Mouse (Mus musculus) hindbrain, embryonic 14.5 days (tissue): ENCODE measurements around the gene Rbms3. TPM values are rescaled to one million over a fixed set of nuclear protein-coding genes. Genes with fewer than 3 reads are reported as not detected.

ENCODE experiments used
- ATAC-seq: fragments of 200-750 bp; cut with Nextera tagmentation; 2 replicates; pipeline ENCODE4 v1.8.0; 2017; ENCODE audit warnings: moderate number of reproducible peaks, mild to moderate bottlenecking, moderate TSS enrichment, moderate library complexity; ENCODE audit not compliant: low FRiP score
- DNase-seq: peaks from one replicate; pipeline ENCODE4 v3.0.0-alpha.2; 2015; ENCODE audit warnings: low spot score
- H3K27ac ChIP-seq: fragments of 300-500 bp; sonication (generic); 2 replicates; pipeline ENCODE4 v1.5.1; 2014; ENCODE audit warnings: mild to moderate bottlenecking, moderate library complexity
- H3K27me3 ChIP-seq: fragments of 300-500 bp; sonication (generic); 2 replicates; pipeline ENCODE4 v1.6.1; 2014; ENCODE audit warnings: mild to moderate bottlenecking, low read length, mixed read lengths; ENCODE audit not compliant: control insufficient read depth, insufficient read depth
- H3K36me3 ChIP-seq: fragments of 300-500 bp; sonication (generic); replicated peaks from 2 replicates; pipeline ENCODE4 v1.6.1; 2014; ENCODE audit not compliant: control insufficient read depth, insufficient read depth
- H3K4me1 ChIP-seq: fragments of 300-500 bp; sonication (generic); replicated peaks from 2 replicates; pipeline ENCODE4 v1.6.1; 2014; ENCODE audit warnings: antibody characterized with exemption, low read length, mixed read lengths; ENCODE audit not compliant: control insufficient read depth, insufficient read depth
- H3K4me2 ChIP-seq: fragments of 300-500 bp; sonication (generic); replicated peaks from 2 replicates; pipeline ENCODE4 v1.6.1; 2014; ENCODE audit warnings: mild to moderate bottlenecking, moderate library complexity
- H3K4me3 ChIP-seq: fragments of 300-500 bp; sonication (generic); replicated peaks from 2 replicates; pipeline ENCODE4 v1.5.1; 2014; ENCODE audit warnings: mild to moderate bottlenecking, low read length
- H3K9ac ChIP-seq: fragments of 300-500 bp; sonication (generic); 2 replicates; pipeline ENCODE4 v1.6.1; 2014
- H3K9me3 ChIP-seq: fragments of 300-500 bp; sonication (generic); 2 replicates; pipeline ENCODE4 v1.6.1; 2016; ENCODE audit warnings: low read length; ENCODE audit not compliant: control insufficient read depth
- WGBS: fragments of 180-500 bp; shearing (Covaris S2); extraction: QIAGEN DNeasy Blood & Tissue Kit; methylation state at CpG from one replicate; pipeline ENCODE4 v1.1.7; 2014; 5-methylcytosine and 5-hydroxymethylcytosine counted together
- polyA plus RNA-seq: library from polyadenylated mRNA; unstranded; fragments of >200 nt; fragmentation: Nextera tagmentation; extraction: Ambion mirVana; gene quantifications from 2 replicates; pipeline ENCODE4 v1.2.1, GENCODE M21; 2014

Rbms3 gene
- polyA plus RNA-seq, 1 experiment from 2014 or later, result 83.7 TPM

GRCm38 (mm10) chr9:116941116-116941515 is 688.6 kb downstream of the Rbms3 start:
- no peaks in the 10 kb centered on the region for H3K27me3 ChIP-seq
- H3K4me1 ChIP-seq, result peaks cover 2% of the 10 kb centered on the region; the same call in 1 of the 2 replicates
- DNase-seq (no peak), ATAC-seq (no peak)
- no peaks in the 10 kb centered on the region for H3K36me3 ChIP-seq
- no peaks in the 10 kb centered on the region for H3K9me3 ChIP-seq
- no peak overlapping the region for H3K4me3 ChIP-seq
- H3K4me2 ChIP-seq, result no peak overlapping the region
- no peak overlapping the region for H3K9ac ChIP-seq
- H3K27ac ChIP-seq, result peak overlapping the region; percentile 38; the same call in 1 of the 2 replicates
- WGBS, result 84% methylated on average over 4 of the region's 4 CpGs

- no peak for DNase-seq
- WGBS, result 74% methylated on average over 8 of the region's 8 CpGs
Observed at GRCm38 (mm10) chr9:116940693-116941092, 689.0 kb downstream of the Rbms3 start.

GRCm38 (mm10) chr9:116928338-116928737 is 701.4 kb downstream of the Rbms3 start:
- H3K4me2 ChIP-seq, result no peak overlapping the region
- WGBS, result 48% methylated on average over 10 of the region's 10 CpGs
- no peaks in the 10 kb centered on the region for H3K36me3 ChIP-seq
- no peak overlapping the region for H3K9ac ChIP-seq
- no peak overlapping the region for H3K4me3 ChIP-seq
- H3K27ac ChIP-seq, result no peak overlapping the region
- no peaks in the 10 kb centered on the region for H3K9me3 ChIP-seq
- peaks cover 21% of the 10 kb centered on the region; the same call in 1 of the 2 replicates for H3K27me3 ChIP-seq
- ATAC-seq, result no peak
- DNase-seq, result no peak
- H3K4me1 ChIP-seq, result 0 out of 2 replicates have a peak, but pooled peaks cover 3% of the 10 kb centered on the region

More at GRCm38 (mm10) chr9:116940693-116941092, 689.0 kb downstream of the Rbms3 start:
- no peak overlapping the region for H3K9ac ChIP-seq
- H3K4me1 ChIP-seq, result peaks cover 2% of the 10 kb centered on the region; the same call in 1 of the 2 replicates
- no peak overlapping the region for H3K27ac ChIP-seq
- no peak overlapping the region for H3K4me2 ChIP-seq
- H3K9me3 ChIP-seq, result no peaks in the 10 kb centered on the region
- H3K36me3 ChIP-seq, result no peaks in the 10 kb centered on the region
- ATAC-seq, result peak; percentile 46; the same call in 1 of the 2 replicates
- no peak overlapping the region for H3K4me3 ChIP-seq
- no peaks in the 10 kb centered on the region for H3K27me3 ChIP-seq

GRCm38 (mm10) chr9:116923151-116923550 is 706.6 kb downstream of the Rbms3 start:
- no peak for ATAC-seq
- Histone ChIP-seq H3K4me1 (peaks cover 9% of the 10 kb centered on the region; the same call in 1 of the 2 replicates), H3K27me3 (peaks cover 42% of the 10 kb centered on the region; the same call in 1 of the 2 replicates), H3K4me3 (no peak overlapping the region), H3K4me2 (no peak overlapping the region), H3K36me3 (no peaks in the 10 kb centered on the region), H3K9me3 (no peaks in the 10 kb centered on the region), H3K9ac (no peak overlapping the region), H3K27ac (no peak overlapping the region)
- WGBS, result 85% methylated on average over 8 of the region's 8 CpGs
- DNase-seq, result no peak

GRCm38 (mm10) chr9:116922561-116922960 is 707.2 kb downstream of the Rbms3 start:
- Histone ChIP-seq H3K4me2 (no peak overlapping the region), H3K9me3 (no peaks in the 10 kb centered on the region), H3K27me3 (peaks cover 47% of the 10 kb centered on the region; the same call in 1 of the 2 replicates), H3K27ac (no peak overlapping the region), H3K4me1 (peaks cover 9% of the 10 kb centered on the region; the same call in 1 of the 2 replicates), H3K4me3 (no peak overlapping the region), H3K36me3 (no peaks in the 10 kb centered on the region), H3K9ac (no peak overlapping the region)
- no peak for DNase-seq
- no peak for ATAC-seq
- 78% methylated on average over 3 of the region's 3 CpGs for WGBS

- H3K4me1 ChIP-seq, result peaks cover 9% of the 10 kb centered on the region; the same call in 1 of the 2 replicates
- H3K36me3 ChIP-seq, result no peaks in the 10 kb centered on the region
- no peak overlapping the region for H3K9ac ChIP-seq
- H3K4me3 ChIP-seq, result no peak overlapping the region
- DNase-seq, result peak; percentile 54
- H3K27me3 ChIP-seq, result peaks cover 56% of the 10 kb centered on the region
- WGBS, result 19% methylated on average over 12 of the region's 12 CpGs
- H3K9me3 ChIP-seq, result no peaks in the 10 kb centered on the region
- 0 out of 2 replicates have a peak overlapping the region, but pooled peaks have one; percentile 36 for H3K27ac ChIP-seq
- peak; percentile 70 for ATAC-seq
- H3K4me2 ChIP-seq, result no peak overlapping the region
Observed at GRCm38 (mm10) chr9:116919441-116920019, 710.2 kb downstream of the Rbms3 start.

- ATAC-seq, result no peak
- peak overlapping the region; percentile 26; the same call in 1 of the 2 replicates for H3K27ac ChIP-seq
- 25% methylated on average over 3 of the region's 3 CpGs for WGBS
- H3K36me3 ChIP-seq, result no peaks in the 10 kb centered on the region
- H3K9me3 ChIP-seq, result no peaks in the 10 kb centered on the region
- no peak for DNase-seq
- no peak overlapping the region for H3K4me2 ChIP-seq
- no peak overlapping the region for H3K4me3 ChIP-seq
- H3K27me3 ChIP-seq, result peaks cover 25% of the 10 kb centered on the region
- no peak overlapping the region for H3K9ac ChIP-seq
- H3K4me1 ChIP-seq, result no peaks in the 10 kb centered on the region
Observed at GRCm38 (mm10) chr9:116912493-116912847, 717.2 kb downstream of the Rbms3 start.

- no peak for DNase-seq
- H3K4me2 ChIP-seq, result no peak overlapping the region
- no peak overlapping the region for H3K4me3 ChIP-seq
- no peak overlapping the region for H3K9ac ChIP-seq
- no peaks in the 10 kb centered on the region for H3K9me3 ChIP-seq
- H3K36me3 ChIP-seq, result no peaks in the 10 kb centered on the region
- 34% methylated on average over 2 of the region's 2 CpGs for WGBS
- no peaks in the 10 kb centered on the region for H3K4me1 ChIP-seq
- peak overlapping the region; percentile 26; the same call in 1 of the 2 replicates for H3K27ac ChIP-seq
- peaks cover 20% of the 10 kb centered on the region for H3K27me3 ChIP-seq
- ATAC-seq, result no peak
Observed at GRCm38 (mm10) chr9:116911781-116912492, 717.8 kb downstream of the Rbms3 start.

GRCm38 (mm10) chr9:116909511-116909910 is 720.2 kb downstream of the Rbms3 start:
- ATAC-seq (no peak), DNase-seq (no peak)
- H3K9ac ChIP-seq, result no peak overlapping the region
- H3K4me2 ChIP-seq, result no peak overlapping the region
- 86% methylated on average over 4 of the region's 4 CpGs for WGBS
- H3K9me3 ChIP-seq, result no peaks in the 10 kb centered on the region
- H3K36me3 ChIP-seq, result no peaks in the 10 kb centered on the region
- H3K4me3 ChIP-seq, result no peak overlapping the region
- peaks cover 6% of the 10 kb centered on the region; the same call in 1 of the 2 replicates for H3K27me3 ChIP-seq
- no peak overlapping the region for H3K27ac ChIP-seq
- no peaks in the 10 kb centered on the region for H3K4me1 ChIP-seq
